Mouse (Mus musculus) gastrocnemius, postnatal 36 days (tissue): ENCODE measurements around the gene Slc2a4. TPM values are rescaled to one million over a fixed set of nuclear protein-coding genes. Genes with fewer than 3 reads are reported as not detected.
A peak's percentile ranks its signal among the peaks of the same experiment; 100 is the strongest.
"Not testable (repeated sequence)": the region's sequence is repeated elsewhere in the genome, so short reads cannot be mapped to it uniquely, and the experiment has no call there.

ENCODE experiments used
- DNase-seq, 2 experiments: peaks; one replicate each; pipeline ENCODE4 v3.0.0; 2022
- intact Hi-C: fragments of 180-260 bp; cut with DNase I; formaldehyde crosslinking; loops from one replicate; pipeline ENCODE4 v1.15.1; 2025
- total RNA-seq, 2 experiments: library from RNA; stranded (reverse); gene quantifications; 2 replicates each; pipeline ENCODE4 v1.2.3; 2021

Slc2a4 gene
- total RNA-seq, 2 experiments from 2014 or later: 382 to 407 TPM

DNA sequence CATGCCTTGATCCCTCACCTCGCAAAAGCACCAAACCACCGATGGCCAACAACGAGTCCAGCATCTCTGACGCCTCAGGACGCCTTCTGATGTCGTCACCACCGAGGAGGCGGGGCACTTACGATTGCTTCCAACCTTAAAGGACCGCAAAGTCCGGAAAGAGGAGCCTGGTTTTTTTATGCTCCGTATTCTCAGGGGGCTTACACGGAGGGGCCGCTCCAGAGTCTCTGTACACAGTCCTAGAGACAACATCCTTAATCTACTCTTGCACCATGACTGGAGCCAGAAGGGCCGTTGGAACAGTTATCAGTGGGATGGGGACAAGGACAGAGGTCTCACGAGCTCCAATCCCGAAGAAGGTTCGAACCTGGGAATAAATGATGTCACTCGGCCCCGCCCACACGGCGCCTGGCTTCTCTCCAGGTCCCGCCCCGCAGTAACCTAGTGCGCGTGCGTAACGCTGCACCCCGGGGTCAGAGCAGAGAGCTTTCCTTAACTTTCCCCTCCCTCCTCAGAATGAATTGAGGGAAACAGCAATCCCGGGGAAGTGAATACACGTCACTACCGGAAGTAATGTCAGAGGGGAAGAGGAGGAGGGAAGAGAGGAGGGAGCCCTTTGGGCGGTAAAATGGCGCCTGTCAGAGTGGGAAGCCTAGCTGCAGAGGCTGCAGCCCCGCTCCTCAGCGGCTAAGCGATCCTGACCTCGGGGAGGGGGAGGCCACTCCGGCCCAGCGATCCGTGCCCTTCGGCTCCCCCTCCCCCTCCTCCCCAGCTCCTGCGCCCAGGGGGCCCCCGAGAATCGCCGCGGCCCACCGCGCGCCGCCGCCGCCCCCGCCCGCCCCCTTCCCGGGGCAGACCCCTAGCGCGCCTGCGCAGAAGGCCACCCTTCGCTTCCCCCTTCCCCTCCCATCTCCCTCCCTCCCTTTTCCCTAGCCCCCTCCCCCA, 32.5 kb upstream of the Slc2a4 start:
- peak; percentile 91 to 100 for DNase-seq
- intact Hi-C loops: loop anchor here (10.0 kb wide), 1 partner anchor 886 kb away; the partner anchor contains the start of gene Per1

DNA sequence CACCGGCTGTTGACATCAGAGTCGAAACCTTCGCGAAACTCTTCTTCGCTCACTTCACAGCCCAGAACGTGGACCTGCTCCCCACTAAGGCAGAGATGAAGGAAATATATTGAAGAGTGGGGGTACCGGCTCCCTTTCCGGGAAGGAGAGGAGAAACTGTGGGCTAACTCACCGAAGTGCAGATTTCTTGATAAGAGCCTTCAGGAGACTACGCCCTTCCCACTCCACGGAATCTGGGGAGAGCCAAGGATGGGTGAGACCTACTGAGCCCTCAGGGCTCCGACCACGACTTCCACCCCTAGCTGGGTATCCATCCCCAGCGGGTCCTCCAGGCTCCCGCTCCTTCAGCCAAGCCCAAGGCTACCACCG, 31.8 kb upstream of the Slc2a4 start:
- no peak for DNase-seq
- intact Hi-C loops: loop anchor here (10.0 kb wide), 1 partner anchor 885 kb away; the partner anchor contains the start of gene Per1

DNA sequence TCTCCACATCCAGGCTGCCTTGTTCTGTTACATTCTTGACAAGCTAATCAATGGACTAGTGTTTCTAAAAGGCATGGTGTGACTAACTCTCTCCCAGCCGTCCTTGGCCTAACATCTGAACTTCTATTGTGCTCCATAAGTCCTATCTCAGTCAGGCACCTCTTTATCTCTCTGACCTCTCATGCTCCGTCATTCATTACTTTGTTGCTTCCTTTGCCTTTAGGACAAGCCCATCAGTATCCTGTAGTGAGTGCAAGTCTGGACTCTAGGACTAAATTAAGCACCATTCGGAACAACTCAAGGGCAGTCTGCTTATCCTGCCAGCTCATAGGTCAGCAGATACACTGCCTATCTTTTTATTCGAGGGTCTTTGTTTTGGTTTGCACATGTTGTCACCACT, 28.3 kb upstream of the Slc2a4 start:
- DNase-seq: no peak
- intact Hi-C loops: no loop called here

DNA sequence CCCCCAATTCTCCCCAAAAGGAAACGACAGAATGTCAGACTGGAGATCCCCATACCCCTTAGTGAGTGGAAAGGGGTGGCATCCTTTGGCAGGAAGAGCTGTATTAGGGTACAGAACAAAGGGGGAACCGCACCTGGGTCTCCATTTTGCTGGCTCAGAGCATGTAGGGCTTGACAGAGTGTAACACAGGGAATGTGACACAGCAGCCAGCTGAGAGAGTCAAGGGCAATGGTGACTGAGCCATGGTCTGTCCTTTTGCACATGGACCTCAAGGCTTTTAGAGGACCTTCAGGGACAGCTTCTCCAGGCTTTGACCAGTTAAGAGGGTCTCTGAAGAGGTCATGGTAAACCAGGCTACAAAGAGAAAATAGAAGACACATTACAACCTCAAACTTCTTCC, 26.9 kb upstream of the Slc2a4 start:
- intact Hi-C loops: no loop called here
- DNase-seq: no peak

DNA sequence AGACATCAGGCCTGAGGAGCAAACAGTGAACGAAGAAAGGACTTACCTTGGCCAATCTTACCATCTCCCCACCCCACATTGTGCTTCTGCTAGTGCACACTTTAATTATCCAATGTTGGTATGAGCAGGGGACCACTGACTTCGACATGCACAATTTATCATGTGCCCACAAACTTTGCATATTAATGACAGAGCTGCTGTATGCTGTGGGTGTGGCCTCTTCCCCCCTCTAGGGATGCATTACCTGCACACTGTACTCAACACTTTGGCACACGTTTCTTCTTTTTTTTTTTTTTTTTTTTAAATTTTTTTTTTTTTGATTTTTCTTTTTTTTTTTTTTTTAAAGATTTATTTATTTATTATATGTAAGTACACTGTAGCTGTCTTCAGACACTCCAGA, 22.8 kb upstream of the Slc2a4 start:
- intact Hi-C loops: no loop called here
- DNase-seq: no peak

DNA sequence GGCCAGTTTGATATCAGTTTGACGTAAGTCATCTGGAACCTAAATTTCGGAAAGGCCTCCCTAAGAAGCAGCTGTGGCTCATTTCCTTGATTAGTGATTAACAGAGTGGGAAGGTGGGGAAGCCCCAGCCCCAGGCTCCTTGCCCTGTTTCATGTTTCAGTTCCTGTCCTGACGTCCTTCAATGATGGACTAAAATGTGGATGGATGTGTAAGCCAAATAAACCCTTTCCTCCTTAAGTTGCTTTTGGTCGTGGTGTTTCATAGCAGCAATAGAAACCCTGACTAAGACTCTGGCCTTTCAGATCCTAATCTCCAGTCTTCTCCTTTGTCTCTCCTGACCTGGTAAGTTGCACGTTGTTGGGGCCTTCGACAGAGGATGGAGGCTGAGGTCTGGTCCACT, 22.2 kb upstream of the Slc2a4 start:
- DNase-seq: no peak
- intact Hi-C loops: no loop called here

DNA sequence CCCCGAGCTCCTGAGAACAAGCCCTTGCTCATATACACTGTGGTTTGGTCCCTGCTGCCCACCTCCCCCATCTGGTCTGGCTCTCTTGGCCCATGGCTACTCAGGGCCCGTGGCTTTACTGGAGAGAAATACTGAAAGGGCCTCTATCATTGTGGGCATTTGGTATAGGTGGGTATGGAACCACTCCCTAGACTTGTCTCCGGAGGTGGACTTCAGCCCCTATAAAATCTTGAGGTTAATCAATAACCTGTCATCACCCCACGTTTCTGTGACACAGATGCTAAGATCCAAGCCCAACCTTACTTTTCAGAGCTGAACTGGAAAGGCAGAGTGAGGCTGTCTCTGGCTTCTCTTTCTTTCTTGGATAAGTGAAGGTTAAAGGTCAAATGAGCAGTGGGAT, 20.8 kb upstream of the Slc2a4 start:
- DNase-seq: no peak
- intact Hi-C loops: no loop called here

DNA sequence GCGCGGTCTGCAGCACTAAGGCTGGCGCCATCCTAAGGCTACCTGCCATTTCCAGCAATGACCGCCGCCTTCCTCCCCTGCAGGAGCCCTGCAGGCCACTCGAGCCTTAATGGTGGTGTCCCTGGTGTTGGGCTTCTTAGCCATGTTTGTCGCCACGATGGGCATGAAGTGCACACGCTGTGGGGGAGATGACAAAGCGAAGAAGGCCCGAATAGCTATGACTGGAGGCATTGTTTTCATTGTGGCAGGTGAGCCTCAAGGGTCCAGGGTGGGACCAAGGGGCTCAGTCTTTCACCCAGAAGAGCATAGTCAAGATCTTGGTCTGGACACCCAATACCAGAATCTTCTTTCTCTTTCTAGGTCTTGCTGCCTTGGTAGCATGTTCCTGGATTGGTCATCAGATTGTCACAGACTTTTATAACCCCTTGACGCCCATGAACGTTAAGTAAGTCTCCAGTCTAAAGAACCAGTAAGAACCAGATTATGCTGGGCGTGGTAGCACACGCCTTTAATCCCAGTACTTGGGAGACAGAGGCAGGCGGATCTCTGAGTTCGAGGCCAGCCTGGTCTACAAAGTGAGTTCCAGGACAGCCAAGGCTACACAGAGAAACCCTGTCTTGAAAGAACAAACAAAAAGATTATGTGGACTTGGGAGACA, 19.0 kb upstream of the Slc2a4 start:
- DNase-seq: no peak

DNA sequence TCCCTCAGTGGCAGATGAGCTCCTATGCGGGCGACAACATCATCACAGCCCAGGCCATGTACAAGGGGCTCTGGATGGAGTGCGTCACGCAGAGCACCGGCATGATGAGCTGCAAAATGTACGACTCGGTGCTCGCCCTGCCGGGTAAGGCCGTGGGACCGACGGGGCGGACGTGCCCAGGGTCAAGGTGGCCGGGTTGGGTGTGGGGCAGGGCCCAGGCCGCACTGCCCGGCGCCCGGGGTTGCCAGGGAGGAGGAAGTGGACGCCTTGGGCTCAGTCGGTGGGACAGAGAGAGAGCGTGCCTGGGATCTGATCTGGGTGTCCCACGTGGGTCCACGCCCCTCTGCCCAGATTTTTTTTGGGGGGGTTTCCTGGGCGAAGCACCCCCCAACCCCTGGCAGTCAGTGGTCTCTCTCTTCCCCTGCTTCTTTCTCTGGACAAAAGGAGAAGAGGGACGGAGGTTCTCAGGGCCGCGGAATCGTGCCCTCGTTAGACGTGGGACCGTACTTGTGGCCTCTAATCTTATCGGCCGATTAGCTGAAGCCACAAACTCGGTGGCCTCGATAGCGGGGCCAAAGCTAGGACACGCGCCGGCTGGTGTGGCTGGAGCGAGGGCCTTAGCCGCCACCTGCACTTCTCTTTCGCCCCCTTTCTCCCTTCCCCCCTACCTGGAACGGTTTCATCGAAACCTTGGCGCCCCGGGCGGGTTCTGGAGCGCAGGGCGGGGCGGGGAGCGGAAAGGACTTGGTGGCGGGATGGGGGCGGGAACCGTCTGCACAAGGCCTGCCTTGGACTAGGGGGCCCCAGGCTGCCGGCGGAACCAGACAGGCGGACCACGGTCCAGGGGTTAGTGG, 18.2 kb upstream of the Slc2a4 start:
- intact Hi-C loops: no loop called here
- no peak for DNase-seq

More for the DNA sequence above, 19.0 kb upstream of the Slc2a4 start:
- intact Hi-C loops: no loop called here

DNA sequence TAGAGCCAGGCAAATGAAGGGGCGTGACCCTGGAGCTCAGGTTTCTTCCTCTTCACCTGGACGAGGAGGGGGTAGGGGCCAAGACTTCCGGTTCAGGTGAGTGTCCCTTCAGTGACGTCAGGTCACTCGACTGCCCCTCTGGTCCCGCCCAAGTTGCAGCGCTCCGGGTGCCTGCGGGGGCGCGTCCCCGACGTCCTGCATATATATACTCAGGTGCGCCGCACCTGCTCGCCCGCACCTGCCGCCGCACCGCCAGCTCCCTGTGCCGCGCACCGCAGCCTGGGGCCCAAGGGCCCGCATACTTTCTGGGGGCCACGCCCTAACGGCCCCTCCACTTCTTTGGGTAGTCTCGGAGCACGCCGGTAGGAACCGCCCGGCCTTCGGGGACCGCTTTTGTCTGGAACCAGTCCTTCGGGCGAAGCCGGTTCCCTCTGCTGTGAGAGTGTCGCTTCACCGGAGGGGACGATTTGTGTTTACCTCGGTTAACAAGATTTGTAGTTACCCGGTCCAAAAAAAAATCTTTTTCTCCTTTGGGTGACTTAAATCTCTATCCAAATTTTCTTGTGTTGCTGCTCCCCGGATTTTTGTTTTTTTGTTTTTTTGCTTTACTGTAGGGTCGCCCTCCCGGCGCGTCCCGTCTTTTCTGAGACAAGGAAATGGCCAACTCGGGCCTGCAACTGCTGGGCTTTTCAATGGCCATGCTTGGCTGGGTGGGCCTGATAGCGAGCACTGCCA, 17.4 kb upstream of the Slc2a4 start:
- DNase-seq: no peak

DNA sequence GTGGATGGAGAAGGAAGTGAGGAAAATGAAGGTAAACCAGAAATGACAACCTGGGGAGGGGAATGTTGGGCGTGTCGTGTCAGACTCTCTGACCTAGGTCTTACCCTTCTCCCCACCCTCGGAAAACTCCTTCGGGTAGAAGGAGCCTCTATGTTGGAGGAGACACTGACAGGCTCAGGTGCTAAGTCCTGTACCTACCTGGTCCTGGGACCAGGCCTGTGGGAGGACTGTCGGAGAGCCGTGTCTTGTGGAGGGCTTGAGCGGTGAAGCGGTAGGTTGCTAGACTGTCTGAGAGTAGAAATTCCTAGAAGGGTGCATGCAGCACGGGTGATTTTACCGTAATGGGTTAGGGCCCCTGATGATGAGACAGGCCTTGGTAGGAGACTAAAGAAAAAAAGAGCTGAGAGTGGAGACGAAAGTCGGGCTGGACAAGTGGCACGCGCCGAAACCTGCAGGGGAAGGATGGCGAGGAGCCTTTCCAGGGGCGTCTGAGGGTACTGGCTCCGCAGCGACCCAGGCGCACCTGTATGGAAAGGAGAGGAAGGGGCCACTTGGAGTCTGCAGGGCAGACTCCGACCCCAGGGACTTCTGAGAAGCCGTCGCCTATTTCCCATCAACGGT, 16.8 kb upstream of the Slc2a4 start, which contains the start of gene Cldn7:
Cldn7 (plus strand) TSS at position 130 of the 621 bp plus-strand sequence.
- intact Hi-C loops: no loop called here

More for the DNA sequence above, 17.4 kb upstream of the Slc2a4 start:
- intact Hi-C loops: no loop called here

DNA sequence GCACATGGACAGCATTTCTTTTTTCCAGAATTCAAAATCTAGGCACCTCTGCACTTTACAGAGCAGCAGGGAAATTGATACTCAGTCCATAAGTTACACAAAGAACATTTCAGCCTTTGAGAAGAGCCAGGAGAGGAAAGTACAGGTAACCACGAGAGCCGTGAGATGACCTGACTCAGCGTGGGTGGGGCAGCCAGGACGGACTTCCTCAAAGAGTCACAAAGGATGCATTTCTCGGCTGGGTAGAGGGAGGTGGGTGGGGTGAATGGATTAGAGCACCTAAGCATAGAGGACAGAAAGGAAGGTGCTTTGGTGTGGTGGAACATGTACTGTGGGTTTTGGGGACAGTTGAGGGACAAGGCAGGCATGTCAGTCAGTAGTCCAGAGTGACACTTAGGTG, 13.9 kb upstream of the Slc2a4 start:
- no peak for DNase-seq
- intact Hi-C loops: no loop called here

More for the DNA sequence above, 16.8 kb upstream of the Slc2a4 start, which contains the start of gene Cldn7:
- DNase-seq: no peak

DNA sequence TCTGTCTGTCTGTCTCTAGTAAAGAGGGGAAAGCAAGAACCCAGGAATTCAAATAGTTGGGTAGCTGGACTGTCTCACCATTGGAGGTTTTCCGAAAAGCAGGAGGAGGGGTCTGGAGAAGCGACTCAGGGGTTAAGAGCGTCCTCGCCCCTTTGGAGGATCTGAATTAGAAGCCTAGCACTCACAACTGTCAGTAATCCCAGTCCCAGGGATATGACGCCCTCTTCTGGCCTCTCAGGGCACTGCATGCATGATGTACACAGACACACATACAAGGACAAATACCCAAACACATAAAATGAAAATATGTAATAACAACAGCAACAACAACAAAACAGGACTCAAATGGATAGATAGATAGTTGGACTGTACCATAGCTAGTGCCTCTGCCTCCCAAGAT, 12.6 kb upstream of the Slc2a4 start:
- no peak for DNase-seq
- intact Hi-C loops: no loop called here

DNA sequence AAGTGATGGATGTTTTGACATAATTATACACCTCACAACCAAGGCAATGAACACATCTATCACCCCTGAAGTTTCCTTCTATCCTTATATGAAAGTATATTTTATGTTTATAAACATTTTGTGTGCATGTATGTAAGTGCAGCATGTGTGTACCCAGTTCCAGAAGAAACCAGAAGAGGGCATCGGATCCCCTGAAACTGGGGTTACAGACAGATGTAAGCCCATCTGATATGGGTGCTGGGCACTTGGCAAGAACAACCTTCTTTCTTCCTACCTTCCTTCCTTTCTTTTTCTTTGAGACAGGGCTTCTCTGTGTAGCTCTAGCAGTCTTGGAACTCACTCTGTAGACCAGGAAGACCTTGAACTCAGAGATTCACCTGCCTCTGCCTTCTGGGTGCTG, 8.2 kb upstream of the Slc2a4 start:
- intact Hi-C loops: no loop called here
- DNase-seq: no peak

DNA sequence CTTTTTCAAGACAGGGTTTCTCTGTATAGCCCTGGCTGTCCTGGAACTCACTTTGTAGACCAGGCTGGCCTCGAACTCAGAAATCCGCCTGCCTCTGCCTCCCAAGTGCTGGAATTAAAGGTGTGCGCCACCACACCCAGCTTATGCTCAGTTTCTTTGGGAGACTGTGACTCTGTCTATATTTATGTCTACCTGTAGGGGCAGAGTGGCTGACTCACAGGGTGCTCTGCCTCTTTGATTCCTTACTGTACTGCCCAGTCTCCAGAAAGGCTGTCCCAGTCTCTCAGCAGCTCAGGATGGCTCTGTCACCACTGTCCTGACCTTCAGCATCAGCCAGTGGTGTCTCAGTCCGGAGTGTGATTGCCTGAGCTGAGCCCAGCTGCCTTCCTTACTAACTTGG, 7.6 kb upstream of the Slc2a4 start:
- DNase-seq, intact Hi-C loops: not testable (repeated sequence)

DNA sequence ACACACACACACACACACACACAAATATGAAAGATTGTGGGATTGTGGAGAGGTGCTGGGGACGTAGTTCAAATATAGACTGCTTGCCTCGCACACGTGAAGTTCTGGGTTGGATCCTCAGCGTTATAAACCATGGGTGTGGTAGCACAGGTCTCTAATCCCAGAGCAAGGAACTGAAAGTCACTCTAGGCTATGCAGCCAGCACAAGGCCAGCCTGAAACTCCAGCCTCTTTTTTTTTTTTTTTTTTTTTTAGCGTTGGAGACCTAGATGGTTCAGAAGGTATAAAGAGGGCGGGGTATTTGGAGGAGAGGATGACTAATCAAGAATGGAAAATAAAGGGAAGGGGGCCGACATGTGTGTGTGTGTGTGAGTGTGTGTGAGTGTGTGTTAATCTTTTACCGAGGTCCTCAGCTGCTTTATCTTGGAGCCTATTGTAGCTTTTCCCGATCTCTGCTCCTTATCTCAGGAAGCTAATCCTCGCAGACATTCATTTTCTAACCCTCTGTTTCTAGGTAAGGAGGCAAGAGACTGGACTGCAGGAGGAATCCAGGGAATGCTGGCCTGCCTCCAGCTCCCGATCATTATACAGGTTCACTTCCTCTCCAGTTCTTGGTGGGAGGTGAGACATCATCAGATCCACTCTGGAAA, 5.4 kb upstream of the Slc2a4 start:
- intact Hi-C loops: no loop called here
- no peak for DNase-seq

DNA sequence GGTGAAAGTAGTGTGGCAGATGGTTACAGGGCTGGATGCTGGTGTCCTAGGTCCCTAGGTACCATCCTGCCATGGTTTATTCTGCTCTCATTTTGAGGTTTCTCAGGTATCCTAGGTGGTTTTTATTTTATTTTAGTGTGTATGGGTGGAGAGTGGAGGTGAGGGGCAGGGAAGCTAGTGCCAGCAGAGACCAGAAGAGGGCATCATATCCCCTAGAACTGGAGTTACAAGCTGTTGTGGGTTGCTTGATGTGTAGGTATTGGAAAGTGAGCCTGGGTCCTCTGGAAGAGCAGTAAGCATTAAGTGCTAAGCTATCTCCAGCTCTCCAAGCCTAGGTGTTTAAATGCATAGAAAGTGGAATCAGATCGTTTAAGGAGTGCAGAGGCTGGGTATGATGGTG, 4.3 kb upstream of the Slc2a4 start:
- intact Hi-C loops: no loop called here
- DNase-seq: no peak

DNA sequence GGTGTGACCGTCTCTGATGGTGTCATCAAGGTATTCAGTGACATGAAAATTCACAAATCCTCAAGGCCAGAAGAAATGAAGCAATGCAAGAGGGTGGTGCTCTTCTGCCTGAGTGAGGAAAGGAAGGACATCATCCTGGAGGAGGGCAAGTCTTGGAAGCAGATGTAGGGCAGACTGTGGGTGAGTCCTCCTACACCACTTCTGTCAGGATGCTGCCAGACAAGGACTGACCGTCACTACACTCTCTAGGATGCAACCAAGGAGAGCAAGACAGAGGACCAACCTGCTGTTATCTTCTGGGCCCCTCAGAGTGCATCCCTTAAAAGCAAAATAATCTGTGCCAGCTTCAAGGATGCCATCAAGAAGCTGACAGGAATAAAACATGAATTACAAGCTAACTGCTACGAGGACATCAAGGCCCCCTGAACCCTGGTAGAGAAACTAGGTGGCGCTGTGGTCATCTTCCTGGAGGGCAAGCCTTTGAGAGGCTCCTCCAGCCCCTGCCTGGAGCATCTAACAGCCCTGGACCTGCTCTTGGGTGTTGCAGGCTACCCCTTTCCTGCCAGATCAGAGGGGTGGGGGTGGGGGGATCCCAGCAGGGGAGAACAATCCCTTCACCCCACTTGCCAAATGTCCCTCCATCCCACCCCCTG, 2.9 kb upstream of the Slc2a4 start:
- intact Hi-C loops: no loop called here

DNA sequence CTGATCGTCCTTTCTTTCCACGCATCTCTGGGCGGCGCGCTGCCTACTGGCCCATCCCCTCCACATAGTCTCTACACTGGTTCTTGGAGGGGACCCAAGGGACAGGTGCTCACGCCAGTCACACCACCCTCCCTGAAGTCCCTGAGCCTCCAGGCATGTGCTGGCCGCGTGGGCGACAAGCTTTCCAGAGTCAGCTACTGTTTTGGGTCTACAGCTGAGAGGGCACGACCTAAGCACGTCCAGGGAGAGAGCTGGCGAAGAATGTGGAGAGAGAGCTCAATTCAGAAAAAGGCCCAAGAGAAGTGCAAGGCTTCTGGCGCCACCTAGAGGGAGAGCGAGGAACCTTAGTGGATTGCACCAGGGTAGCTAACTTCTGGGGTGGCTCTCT, 769 bp upstream of the Slc2a4 start:
- peak; percentile 86 to 89 for DNase-seq
- intact Hi-C loops: loop anchor here (1.0 kb wide), 1 partner anchor 14 kb away; no protein-coding TSS in a partner anchor

More for the DNA sequence above, 2.9 kb upstream of the Slc2a4 start:
- no peak for DNase-seq
